Mouse (Mus musculus) kidney, postnatal 0 days (tissue): ENCODE measurements around the gene Tbc1d22a. TPM values are rescaled to one million over a fixed set of nuclear protein-coding genes. Genes with fewer than 3 reads are reported as not detected.

Experiments used
- ATAC-seq: fragments of 200-750 bp; cut with Nextera tagmentation; replicated peaks from 2 replicates; pipeline ENCODE4 v1.8.0; 2017; ENCODE audit warnings: low read depth, moderate number of reproducible peaks, moderate TSS enrichment, moderate library complexity; ENCODE audit not compliant: low FRiP score
- DNase-seq: peaks from one replicate; pipeline ENCODE4 v3.0.0-alpha.2; 2016; ENCODE audit warnings: low spot score
- H3K27ac ChIP-seq: fragments of 300-500 bp; sonication (generic); 2 replicates; pipeline ENCODE4 v1.5.1; 2014; ENCODE audit warnings: mild to moderate bottlenecking
- H3K27me3 ChIP-seq: fragments of 300-500 bp; sonication (generic); 2 replicates; pipeline ENCODE4 v1.6.1; 2014; ENCODE audit warnings: low read length, mixed read lengths; ENCODE audit not compliant: insufficient read depth
- H3K36me3 ChIP-seq: fragments of 300-500 bp; sonication (generic); 2 replicates; pipeline ENCODE4 v1.6.1; 2014; ENCODE audit warnings: low read length, mixed read lengths; ENCODE audit not compliant: insufficient read depth
- H3K4me1 ChIP-seq: fragments of 300-500 bp; sonication (generic); replicated peaks from 2 replicates; pipeline ENCODE4 v1.6.1; 2014; ENCODE audit warnings: antibody characterized with exemption, low read length, mixed read lengths; ENCODE audit not compliant: insufficient read depth
- H3K4me2 ChIP-seq: fragments of 300-500 bp; sonication (generic); 2 replicates; pipeline ENCODE4 v1.6.1; 2014; ENCODE audit warnings: mild to moderate bottlenecking, low read length, moderate library complexity, mixed read lengths
- H3K4me3 ChIP-seq: fragments of 300-500 bp; sonication (generic); replicated peaks from 2 replicates; pipeline ENCODE4 v1.5.1; 2014; ENCODE audit warnings: low read depth, low read length
- H3K9ac ChIP-seq: fragments of 300-500 bp; sonication (generic); 2 replicates; pipeline ENCODE4 v1.6.1; 2014; ENCODE audit warnings: low read depth, low read length
- H3K9me3 ChIP-seq: fragments of 300-500 bp; sonication (generic); replicated peaks from 2 replicates; pipeline ENCODE4 v1.6.1; 2016; ENCODE audit warnings: low read length, inconsistent platforms, mixed read lengths
- CTCF ChIP-seq: IDR thresholded peaks from 2 replicates; pipeline ENCODE4 v1.5.1; 2016; ENCODE audit warnings: antibody characterized with exemption, low read depth, mild to moderate bottlenecking, moderate library complexity
- WGBS: fragments of 180-500 bp; shearing (Covaris S2); extraction: QIAGEN DNeasy Blood & Tissue Kit; methylation state at CpG from one replicate; pipeline ENCODE4 v1.1.7; 2014; 5-methylcytosine and 5-hydroxymethylcytosine counted together
- polyA plus RNA-seq: library from polyadenylated mRNA; unstranded; fragments of >200 nt; fragmentation: Nextera tagmentation; extraction: Ambion mirVana; gene quantifications from 2 replicates; pipeline ENCODE4 v1.2.1, GENCODE M21; 2015

Tbc1d22a gene
- 12.7 and 14.0 TPM in 2 replicates for polyA plus RNA-seq

DNA sequence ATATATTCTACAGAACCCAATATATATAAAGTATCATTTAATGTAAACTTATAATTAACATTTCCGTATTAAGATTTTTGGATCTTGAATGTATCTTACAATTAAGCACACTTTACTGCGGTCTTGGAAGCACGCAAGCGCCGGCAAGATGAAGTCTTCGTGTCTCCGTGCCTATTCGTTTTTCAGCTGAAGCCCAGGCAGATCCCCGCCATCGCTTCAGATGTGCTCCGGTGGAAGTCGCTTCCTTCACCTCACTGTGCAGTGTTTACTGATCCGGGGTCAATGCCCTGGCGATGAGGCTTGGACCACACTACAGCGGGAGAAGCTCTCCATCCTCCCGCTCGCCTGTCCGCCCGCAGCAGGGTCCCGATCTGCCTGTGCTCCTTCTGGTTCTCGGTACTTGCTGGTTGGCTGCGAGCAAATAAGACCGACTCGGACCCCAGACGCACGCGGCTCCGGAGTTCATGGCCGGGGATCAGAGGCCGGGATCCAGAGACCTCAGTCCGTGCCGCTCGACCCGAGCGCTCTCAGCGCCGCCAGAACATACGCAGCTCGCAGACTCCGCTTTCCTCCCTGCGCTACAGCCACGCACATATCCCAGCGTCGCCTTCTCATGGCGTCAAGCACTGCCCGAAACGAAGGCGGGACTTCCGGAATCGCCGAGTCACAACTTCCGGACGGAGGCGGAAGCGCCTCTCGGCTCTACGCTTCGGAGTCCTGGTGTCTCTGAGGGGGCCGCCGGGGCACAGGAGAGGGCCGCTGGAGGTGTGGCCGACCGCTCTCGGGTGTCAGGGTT, at the start of gene Tbc1d22a:
Gene Tbc1d22a, plus strand, starts transcription at position 707 of the 796 bp plus-strand sequence.
- Histone ChIP-seq H3K4me3 (peak within 1 kb of the TSS; percentile 85), H3K27ac (peak within 1 kb of the TSS; percentile 92), H3K4me1 (peaks cover 7% of the 10 kb centered on the region), H3K4me2 (peak within 1 kb of the TSS; percentile 86), H3K27me3 (no peaks in the 10 kb centered on the region), H3K9me3 (no peaks in the 10 kb centered on the region), H3K9ac (peak within 1 kb of the TSS; percentile 84), H3K36me3 (no peaks in the 10 kb centered on the region)
- DNase-seq: peak; percentile 95
- under 1% methylated on average over 64 of the region's 64 CpGs for WGBS
- TF ChIP-seq CTCF: no peak
- ATAC-seq: peak; percentile 92

DNA sequence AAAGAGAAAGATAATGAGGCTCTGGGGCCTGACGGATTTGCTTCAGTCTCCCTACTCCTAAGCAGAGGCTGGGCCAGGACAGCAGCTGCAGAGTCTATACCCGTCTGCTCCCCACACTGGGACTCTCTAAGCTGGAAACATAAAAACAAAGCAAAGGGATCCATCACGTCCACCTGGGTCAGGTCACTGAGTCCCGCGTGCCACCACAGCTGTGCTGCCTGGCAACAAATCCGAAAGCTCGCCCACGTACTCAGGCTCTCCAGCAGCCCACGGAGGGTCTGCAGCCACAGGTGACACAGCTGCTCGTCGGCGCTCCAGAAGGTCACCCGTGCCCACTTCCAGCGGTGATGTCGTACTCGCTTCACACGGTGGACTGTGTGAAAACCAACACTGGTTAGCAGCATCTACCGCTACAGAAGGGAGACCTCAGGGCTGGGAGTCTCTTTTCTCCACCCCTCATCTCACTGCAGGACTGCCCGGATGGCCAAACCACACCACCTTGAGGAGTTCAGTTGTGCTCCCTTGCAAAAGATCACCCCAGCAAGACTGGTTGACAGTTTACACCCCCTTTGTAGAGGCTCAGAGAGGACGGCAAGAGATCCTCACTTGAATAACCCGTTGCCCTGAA, 49.4 kb upstream of the Tbc1d22a start:
- no peak for DNase-seq

DNA sequence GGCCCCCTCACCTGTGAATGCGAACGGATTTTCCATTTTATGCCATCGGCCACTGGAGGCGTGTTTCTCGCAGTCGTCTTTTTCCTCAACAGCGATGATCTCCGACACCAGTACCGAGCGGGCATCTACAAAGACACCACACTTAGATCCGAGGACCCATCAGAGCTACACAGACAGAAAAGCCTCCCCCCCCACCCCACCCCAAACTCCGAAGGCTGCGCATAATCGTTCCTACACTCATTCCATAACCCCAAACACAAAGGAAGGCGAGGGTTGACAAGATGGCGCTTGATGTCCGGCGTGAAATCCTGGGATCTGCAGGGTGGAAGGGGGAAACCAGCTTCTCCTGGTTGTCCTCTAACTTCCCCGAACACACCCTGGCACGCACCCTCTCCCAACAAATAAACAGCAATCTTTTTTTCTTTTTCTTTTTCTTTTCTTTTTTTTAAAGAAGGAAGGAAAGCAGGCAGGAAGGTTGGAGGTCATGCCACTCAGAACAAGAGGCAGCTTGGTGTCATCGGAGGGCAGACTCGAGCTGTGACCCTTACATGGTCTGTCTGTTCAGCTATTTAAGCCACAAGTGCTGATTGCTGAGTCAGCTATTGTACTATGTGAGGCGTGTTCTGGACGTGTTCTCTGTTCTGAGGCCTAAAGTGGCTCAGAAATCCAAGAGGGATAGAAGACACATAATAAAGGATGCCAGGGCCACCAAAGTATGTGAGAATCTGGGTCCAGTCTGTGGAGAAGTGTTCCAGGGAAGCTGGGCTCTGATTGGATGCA, 48.3 kb upstream of the Tbc1d22a start:
- Histone ChIP-seq H3K27me3 (no peaks in the 10 kb centered on the region), H3K4me3 (no peak overlapping the region), H3K4me2 (no peak overlapping the region), H3K4me1 (peaks cover 17% of the 10 kb centered on the region), H3K9ac (no peak overlapping the region), H3K36me3 (no peaks in the 10 kb centered on the region), H3K9me3 (no peaks in the 10 kb centered on the region), H3K27ac (no peak overlapping the region)
- WGBS: 91% methylated on average over 24 of the region's 24 CpGs
- TF ChIP-seq CTCF: no peak
- DNase-seq: no peak
- no peak for ATAC-seq

More for the DNA sequence above, 49.4 kb upstream of the Tbc1d22a start:
- Histone ChIP-seq H3K27ac (no peak overlapping the region), H3K36me3 (no peaks in the 10 kb centered on the region), H3K4me1 (peaks cover 17% of the 10 kb centered on the region), H3K9ac (no peak overlapping the region), H3K9me3 (no peaks in the 10 kb centered on the region), H3K4me3 (no peak overlapping the region), H3K27me3 (no peaks in the 10 kb centered on the region), H3K4me2 (no peak overlapping the region)
- 61% methylated on average over 21 of the region's 21 CpGs for WGBS
- TF ChIP-seq CTCF: no peak
- no peak for ATAC-seq

DNA sequence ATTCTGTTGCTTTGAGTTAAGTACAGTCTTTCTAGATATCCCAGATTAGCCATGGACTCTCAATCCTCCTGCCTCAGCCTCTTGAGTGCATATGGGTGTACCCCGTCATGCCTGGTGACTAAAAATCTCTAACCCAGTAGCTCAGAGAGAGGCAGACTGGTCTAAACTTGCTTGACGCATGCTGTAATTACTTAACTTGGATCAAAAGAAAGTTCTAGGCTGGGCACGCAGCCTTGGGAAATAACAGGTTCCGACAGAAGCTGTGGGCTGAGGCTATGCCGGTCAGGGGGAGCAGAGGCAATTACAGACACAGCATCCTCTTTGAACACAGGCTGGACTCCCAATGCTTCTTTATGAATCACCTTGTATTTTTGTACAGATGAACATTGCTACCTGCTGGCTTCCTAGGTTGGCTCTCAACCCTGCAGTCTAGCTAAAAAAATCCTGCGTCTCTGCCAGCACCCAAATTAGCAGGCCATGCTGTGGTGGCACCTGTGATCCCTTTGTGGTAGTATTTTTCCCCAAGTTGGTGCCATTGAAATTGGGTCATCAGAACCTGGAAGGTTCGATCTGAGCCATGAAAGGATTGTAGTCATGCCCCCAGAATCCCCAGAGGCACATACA, 47.1 kb upstream of the Tbc1d22a start:
- H3K27ac ChIP-seq: no peak overlapping the region
- WGBS: 89% methylated on average over 7 of the region's 7 CpGs
- no peak overlapping the region for H3K4me3 ChIP-seq
- peaks cover 21% of the 10 kb centered on the region for H3K4me1 ChIP-seq
- no peaks in the 10 kb centered on the region for H3K9me3 ChIP-seq
- ATAC-seq: no peak
- DNase-seq: no peak
- no peaks in the 10 kb centered on the region for H3K36me3 ChIP-seq
- no peak overlapping the region for H3K4me2 ChIP-seq
- H3K9ac ChIP-seq: no peak overlapping the region
- TF ChIP-seq CTCF: no peak
- no peaks in the 10 kb centered on the region for H3K27me3 ChIP-seq

DNA sequence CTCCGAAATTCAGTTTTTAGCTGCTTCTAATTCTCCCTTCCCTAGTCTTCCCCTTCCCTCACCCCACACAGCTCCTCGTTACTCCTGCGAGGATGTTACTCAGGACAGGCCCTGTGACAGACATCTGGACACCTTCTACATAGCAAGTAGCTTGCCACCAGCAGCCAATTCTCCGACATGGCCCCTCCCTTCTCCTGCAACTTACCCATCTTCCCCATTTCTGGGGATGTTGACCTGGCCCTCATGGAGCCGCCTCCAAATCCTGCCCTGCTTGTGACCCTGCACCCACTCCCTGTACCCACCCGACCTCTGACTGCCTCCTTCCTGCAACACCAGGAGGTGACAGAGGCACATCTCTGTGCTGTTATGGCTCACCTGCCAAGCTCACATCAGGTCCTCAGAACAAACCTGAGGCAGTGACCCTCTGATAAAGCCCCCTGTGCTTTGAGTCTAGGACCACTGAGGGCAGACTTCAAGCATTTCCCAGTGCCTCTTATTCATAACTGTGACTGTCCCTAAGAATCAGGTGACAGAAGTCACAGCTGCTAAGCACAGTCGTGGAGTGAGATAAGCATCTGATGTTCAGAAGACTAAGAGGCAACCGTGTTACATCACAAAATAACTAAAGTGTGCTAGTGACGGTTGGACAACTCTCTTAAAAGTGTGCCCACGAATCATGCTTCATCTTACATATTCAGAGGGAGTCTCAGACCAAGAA, 46.3 kb upstream of the Tbc1d22a start:
- Histone ChIP-seq H3K27ac (peak overlapping the region; percentile 76), H3K36me3 (no peaks in the 10 kb centered on the region), H3K4me2 (no peak overlapping the region), H3K9ac (peak overlapping the region; percentile 23; the same call in 1 of the 2 replicates), H3K4me3 (no peak overlapping the region), H3K4me1 (peaks cover 24% of the 10 kb centered on the region), H3K27me3 (no peaks in the 10 kb centered on the region), H3K9me3 (no peaks in the 10 kb centered on the region)
- 60% methylated on average over 10 of the region's 10 CpGs for WGBS
- TF ChIP-seq CTCF: no peak
- DNase-seq: no peak
- no peak for ATAC-seq
